Mouse (Mus musculus) megakaryocyte-erythroid progenitor cell, adult 5-6 weeks (primary cell): ENCODE results near the gene Wdr20. TPM values are rescaled to one million over a fixed set of nuclear protein-coding genes. Genes with fewer than 3 reads are reported as not detected.

Experiments used
- ATAC-seq: replicated peaks from 2 replicates; pipeline ENCODE4 v1.8.0; 2016; ENCODE audit warnings: mild to moderate bottlenecking, inconsistent platforms; ENCODE audit not compliant: severe bottlenecking, poor library complexity, low FRiP score, low TSS enrichment
- total RNA-seq, 2 experiments: library from RNA; stranded (forward) in 1 of 2; stranded (reverse) in 1 of 2; fragments of 200-1000, 215-1000 nt in 1 of 2; fragments of >200 nt in 1 of 2; fragmentation: Nextera tagmentation in 1 of 2; gene quantifications; 2 replicates each; pipeline ENCODE4 v1.2.3; 2014 to 2017

The Wdr20 gene
- total RNA-seq, 2 experiments from 2014 or later: 29.5 to 42.1 TPM

- ATAC-seq: peak; percentile 58
Observed at GRCm38 (mm10) chr12:110843194-110844048, 105.7 kb downstream of the Wdr20 start.

- peak; percentile 19 for ATAC-seq
Observed at GRCm38 (mm10) chr12:110844227-110845130, 106.7 kb downstream of the Wdr20 start.

GRCm38 (mm10) chr12:110845131-110845880 lies 107.6 kb downstream of the Wdr20 start:
- ATAC-seq: peak; percentile 80

GRCm38 (mm10) chr12:110846191-110846765 lies 108.5 kb downstream of the Wdr20 start:
- no peak for ATAC-seq

DNA sequence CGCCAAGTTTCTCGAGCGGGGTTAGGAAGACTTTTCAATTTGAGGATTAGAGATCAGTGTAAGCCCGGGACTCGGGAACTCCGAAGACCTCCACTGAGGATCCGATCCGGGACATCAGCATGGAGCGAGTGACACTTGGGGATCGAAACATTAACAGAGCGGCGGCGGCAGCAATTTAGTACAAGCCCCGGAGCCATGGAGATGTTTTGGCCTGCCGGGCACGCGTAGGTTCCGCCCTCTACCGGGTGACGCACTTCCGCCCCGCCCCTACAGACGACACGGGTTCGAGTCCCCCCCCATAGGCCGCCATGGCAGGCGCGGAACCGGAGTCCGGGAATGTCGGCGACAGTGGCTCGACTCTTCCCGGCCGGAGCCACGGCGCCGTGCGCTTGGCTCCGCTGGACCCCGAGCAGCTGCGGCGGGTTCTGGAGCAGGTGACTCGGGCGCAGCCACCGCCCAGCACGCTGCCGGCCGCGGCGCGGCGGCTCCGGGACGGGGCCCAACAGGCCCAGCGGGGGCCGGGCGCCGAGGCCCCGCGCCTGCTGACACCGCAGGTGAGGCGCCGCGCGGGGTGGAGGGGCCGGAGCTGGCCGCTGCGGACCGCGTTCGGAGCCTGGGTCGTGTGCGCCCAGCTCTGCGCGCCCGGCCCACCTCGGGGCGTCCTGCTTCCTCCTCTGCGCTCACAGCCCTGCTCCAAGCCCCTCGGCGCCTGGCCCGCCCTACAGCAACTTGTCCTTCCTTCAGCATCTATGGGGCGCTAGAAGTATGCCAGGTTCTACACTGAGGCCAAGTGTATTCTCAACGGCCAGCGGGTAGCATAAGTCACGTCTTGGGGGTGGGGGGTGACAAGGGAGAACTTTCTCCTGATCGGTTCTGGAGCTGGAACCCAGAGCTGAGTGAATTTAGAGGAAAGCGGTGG lies 112.5 kb downstream of the Wdr20 start, which contains the start of gene Zfp839:
Zfp839 (plus strand) TSS at position 244 of the 919 bp plus-strand sequence.
- ATAC-seq: peak; percentile 46

- no peak for ATAC-seq
Observed at GRCm38 (mm10) chr12:110850929-110851256, 113.1 kb downstream of the Wdr20 start.

GRCm38 (mm10) chr12:110851414-110851813 lies 113.7 kb downstream of the Wdr20 start:
- peak; percentile 80 for ATAC-seq

DNA sequence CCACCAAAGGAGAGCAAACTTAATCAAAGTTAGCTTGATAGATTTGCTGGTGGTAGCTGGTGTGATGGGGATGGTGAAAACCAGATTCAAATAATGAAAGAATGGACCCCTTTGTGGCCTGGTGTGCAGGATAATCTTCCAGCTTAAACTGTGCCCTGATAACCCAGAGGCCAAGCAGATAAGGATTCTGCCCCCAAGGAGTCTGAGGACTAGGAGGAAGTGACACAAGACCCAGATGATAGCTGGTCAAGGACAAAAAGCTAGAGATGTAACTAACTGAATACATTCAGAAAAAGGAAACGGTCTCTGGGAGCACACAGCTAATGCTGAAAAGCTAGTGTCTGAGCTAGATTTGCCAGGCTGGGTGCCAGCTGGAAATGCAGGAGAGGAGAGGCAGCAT lies 114.2 kb downstream of the Wdr20 start:
- no peak for ATAC-seq

Other genes starting within 250 kb of the Wdr20 start
- 74.1 and 185 TPM in 2 replicates for gene Dync1h1, start 136.5 kb upstream of the Wdr20 start, total RNA-seq (2014; fragmentation: Nextera tagmentation)
- gene Dync1h1, start 136.5 kb upstream of the Wdr20 start, total RNA-seq (2017): 56.6 and 70.5 TPM in 2 replicates
- not detected in 2 replicates for gene 1700001K19Rik, start 55.3 kb upstream of the Wdr20 start, total RNA-seq (2014; fragmentation: Nextera tagmentation)
- gene 1700001K19Rik, start 55.3 kb upstream of the Wdr20 start, total RNA-seq (2017): not detected in 2 replicates
- 1,358 and 1,376 TPM in 2 replicates for gene Hsp90aa1, start 35.2 kb upstream of the Wdr20 start, total RNA-seq (2014; fragmentation: Nextera tagmentation)
- gene Hsp90aa1, start 35.2 kb upstream of the Wdr20 start, total RNA-seq (2017): 3,639 and 4,695 TPM in 2 replicates
- 0.42 and 0.67 TPM in 2 replicates for gene Mok, start 103.0 kb downstream of the Wdr20 start, total RNA-seq (2014; fragmentation: Nextera tagmentation)
- gene Mok, start 103.0 kb downstream of the Wdr20 start, total RNA-seq (2017): 0.05 TPM in 1 of 2 replicates, not detected in the other
- gene Zfp839, start 112.3 kb downstream of the Wdr20 start, total RNA-seq (2014; fragmentation: Nextera tagmentation): 5.9 and 6.6 TPM in 2 replicates
- 3.8 and 5.4 TPM in 2 replicates for gene Zfp839, start 112.3 kb downstream of the Wdr20 start, total RNA-seq (2017)
- gene Cinp, start 151.2 kb downstream of the Wdr20 start, total RNA-seq (2014; fragmentation: Nextera tagmentation): 71.9 and 72.2 TPM in 2 replicates
- 138 and 161 TPM in 2 replicates for gene Cinp, start 151.2 kb downstream of the Wdr20 start, total RNA-seq (2017)
- gene Tecpr2, start 151.3 kb downstream of the Wdr20 start, total RNA-seq (2014; fragmentation: Nextera tagmentation): 4.5 and 5.7 TPM in 2 replicates
- 3.7 and 5.5 TPM in 2 replicates for gene Tecpr2, start 151.3 kb downstream of the Wdr20 start, total RNA-seq (2017)
- 3.6 and 5.7 TPM in 2 replicates for gene Ankrd9, start 241.1 kb downstream of the Wdr20 start, total RNA-seq (2014; fragmentation: Nextera tagmentation)
- gene Ankrd9, start 241.1 kb downstream of the Wdr20 start, total RNA-seq (2017): 2.2 and 3.6 TPM in 2 replicates